Mouse (Mus musculus) hematopoietic multipotent progenitor cell, adult 10-12 weeks (in vitro differentiated cells): ENCODE results near the gene Atp5h. TPM values are rescaled to one million over a fixed set of nuclear protein-coding genes. Genes with fewer than 3 reads are reported as not detected.

ENCODE experiments used
- polyA plus RNA-seq: library from polyadenylated mRNA; stranded (reverse); fragments of >175 nt; gene quantifications from 2 replicates; pipeline ENCODE4 v1.2.3, GENCODE M21; 2012; ENCODE audit warnings: low replicate concordance

Atp5h gene
- polyA plus RNA-seq = 10.1 and 103 TPM in 2 replicates

GRCm38 (mm10) chr11:115419531-115420237 lies at the start of gene Atp5h, which contains the start of gene Kctd2:
Atp5h (minus strand) TSS chr11:115419962.
Kctd2 (plus strand) TSS chr11:115420128.

GRCm38 (mm10) chr11:115462243-115462891 lies 42.6 kb upstream of the Atp5h start, which contains the start of gene Slc16a5:
Slc16a5 (plus strand) TSS chr11:115462474.

GRCm38 (mm10) chr11:115439906-115440595 lies 20.3 kb upstream of the Atp5h start, which contains the start of gene Trim80:
Trim80 (plus strand) TSS chr11:115440545.

GRCm38 (mm10) chr11:115403338-115404124 lies 16.2 kb downstream of the Atp5h start, which contains the start of gene Mrpl58:
Mrpl58 (plus strand) TSS chr11:115403752.

GRCm38 (mm10) chr11:115381743-115382539 lies 37.8 kb downstream of the Atp5h start, which contains the start of gene Cdr2l:
Cdr2l (plus strand) TSS chr11:115381916.

GRCm38 (mm10) chr11:115367395-115367944 lies 52.3 kb downstream of the Atp5h start, which contains the start of gene Hid1:
Hid1 (minus strand) TSS chr11:115367756.

Other genes starting within 250 kb of the Atp5h start
- 17.0 and 23.5 TPM in 2 replicates for gene Tmem104, start 232.5 kb downstream of the Atp5h start, polyA plus RNA-seq
- 12.2 and 13.9 TPM in 2 replicates for gene Nat9, start 232.1 kb downstream of the Atp5h start, polyA plus RNA-seq
- 0.73 and 1.1 TPM in 2 replicates for gene Grin2c, start 152.7 kb downstream of the Atp5h start, polyA plus RNA-seq
- gene Fdxr, start 142.9 kb downstream of the Atp5h start, polyA plus RNA-seq = 27.3 and 45.0 TPM in 2 replicates
- gene Fads6, start 122.3 kb downstream of the Atp5h start, polyA plus RNA-seq = 0.40 and 0.51 TPM in 2 replicates
- gene Otop2, start 112.8 kb downstream of the Atp5h start, polyA plus RNA-seq = not detected in 2 replicates
- gene Ush1g, start 97.9 kb downstream of the Atp5h start, polyA plus RNA-seq = 0.42 TPM in 1 of 2 replicates, not detected in the other
- gene Otop3, start 85.2 kb downstream of the Atp5h start, polyA plus RNA-seq = 0.04 and 0.09 TPM in 2 replicates
- 9.7 and 10.9 TPM in 2 replicates for gene Hid1, start 52.2 kb downstream of the Atp5h start, polyA plus RNA-seq
- 0.38 and 0.57 TPM in 2 replicates for gene Cdr2l, start 38.0 kb downstream of the Atp5h start, polyA plus RNA-seq
- gene Mrpl58, start 16.2 kb downstream of the Atp5h start, polyA plus RNA-seq = 47.1 and 50.2 TPM in 2 replicates
- gene Kctd2, start 166 bp upstream of the Atp5h start, polyA plus RNA-seq = 29.7 and 94.9 TPM in 2 replicates
- gene Trim80, start 20.6 kb upstream of the Atp5h start, polyA plus RNA-seq = 0.07 TPM in 1 of 2 replicates, not detected in the other
- 5.6 and 10.2 TPM in 2 replicates for gene Slc16a5, start 42.5 kb upstream of the Atp5h start, polyA plus RNA-seq
- gene Armc7, start 55.7 kb upstream of the Atp5h start, polyA plus RNA-seq = 137 and 301 TPM in 2 replicates
- 133 and 179 TPM in 2 replicates for gene Nt5c, start 71.9 kb upstream of the Atp5h start, polyA plus RNA-seq
- gene Jpt1, start 94.4 kb upstream of the Atp5h start, polyA plus RNA-seq = 264 and 267 TPM in 2 replicates
- gene Sumo2, start 116.3 kb upstream of the Atp5h start, polyA plus RNA-seq = 92.3 and 235 TPM in 2 replicates
- 7.0 and 16.9 TPM in 2 replicates for gene Nup85, start 144.5 kb upstream of the Atp5h start, polyA plus RNA-seq
- gene Mrps7, start 184.0 kb upstream of the Atp5h start, polyA plus RNA-seq = 21.2 and 30.2 TPM in 2 replicates
- gene Gga3, start 184.1 kb upstream of the Atp5h start, polyA plus RNA-seq = 106 and 161 TPM in 2 replicates
- 92.1 and 155 TPM in 2 replicates for gene Mif4gd, start 193.0 kb upstream of the Atp5h start, polyA plus RNA-seq
- gene Slc25a19, start 208.3 kb upstream of the Atp5h start, polyA plus RNA-seq = 71.6 and 118 TPM in 2 replicates